Mouse (Mus musculus): ENCODE measurements around the gene Bag6. TPM values are rescaled to one million over a fixed set of nuclear protein-coding genes. Genes with fewer than 3 reads are reported as not detected.

Gene Bag6
- polyA plus RNA-seq (2012; rRNA removed) = 145 and 160 TPM in 2 replicates

DNA sequence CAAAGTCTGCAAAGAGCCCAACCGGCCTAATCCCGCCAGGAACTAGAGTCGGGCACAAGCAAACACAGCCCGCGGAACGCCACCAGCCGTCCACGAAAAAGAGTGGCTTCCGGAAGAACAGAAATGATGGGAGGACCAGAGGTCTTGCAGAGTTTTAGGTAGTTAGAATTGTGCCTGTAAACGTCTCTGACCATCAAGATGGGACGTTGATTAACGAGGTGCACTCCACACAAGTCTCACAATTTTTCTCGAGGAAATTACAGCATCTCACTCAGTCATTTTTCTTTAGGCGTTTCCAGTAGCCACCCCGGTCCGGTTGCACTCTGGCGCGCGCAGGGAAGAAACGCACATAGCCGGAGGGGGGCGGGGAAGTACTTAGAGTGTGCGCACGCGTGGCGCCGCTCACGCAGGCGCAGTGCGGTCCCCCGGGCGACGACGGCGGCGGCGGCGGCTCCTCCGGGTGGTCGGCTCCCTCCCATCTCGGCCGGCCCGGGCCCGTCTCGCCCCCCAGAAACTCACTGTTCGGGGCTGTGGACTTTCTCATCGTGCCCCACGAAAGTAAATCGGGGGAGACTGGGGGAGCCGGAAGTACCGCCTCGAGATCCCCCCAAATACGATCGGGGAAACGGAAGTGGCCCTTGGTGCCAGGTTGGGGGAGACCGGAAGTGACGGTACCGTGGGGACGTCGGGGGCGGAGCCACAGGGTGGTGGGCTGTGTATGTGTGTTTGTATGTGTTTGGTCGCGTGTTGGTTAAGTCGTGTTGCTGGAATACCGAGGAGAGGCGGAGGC, at the start of gene Bag6:
Gene Bag6 (plus strand): TSS at position 378 of the 790 bp plus-strand sequence.
- whole genome bisulfite sequencing = under 1% methylated on average over 66 of the region's 66 CpGs
- no peak for TF ChIP-seq CTCF (conservative IDR thresholded peaks at IDR 0.05; ENCODE audit: insufficient read depth, insufficient read length, low read depth, low read length)
- peak; percentile 16 for TF ChIP-seq POLR2A (IDR thresholded peaks at IDR 0.05; ENCODE audit: low read depth, low read length)
- peak; percentile 96 for DNase-seq
- Histone ChIP-seq H3K4me1 (ENCODE audit: control insufficient read depth, insufficient read depth, low read length) (peaks cover 5% of the 10 kb centered on the region; the same call in 1 of the 2 replicates), H3K27me3 (replicated peaks; ENCODE audit: control insufficient read depth, insufficient read depth, low read length) (no peaks in the 10 kb centered on the region), H3K4me3 (ENCODE audit: insufficient read depth, low read depth, low read length) (peak within 1 kb of the TSS; percentile 95), H3K36me3 (ENCODE audit: control insufficient read depth, insufficient read depth, low read length) (no peaks in the 10 kb centered on the region; the same call in 1 of the 2 replicates), H3K27ac (ENCODE audit: insufficient read depth, low read depth, low read length) (peak within 1 kb of the TSS; percentile 100)

DNA sequence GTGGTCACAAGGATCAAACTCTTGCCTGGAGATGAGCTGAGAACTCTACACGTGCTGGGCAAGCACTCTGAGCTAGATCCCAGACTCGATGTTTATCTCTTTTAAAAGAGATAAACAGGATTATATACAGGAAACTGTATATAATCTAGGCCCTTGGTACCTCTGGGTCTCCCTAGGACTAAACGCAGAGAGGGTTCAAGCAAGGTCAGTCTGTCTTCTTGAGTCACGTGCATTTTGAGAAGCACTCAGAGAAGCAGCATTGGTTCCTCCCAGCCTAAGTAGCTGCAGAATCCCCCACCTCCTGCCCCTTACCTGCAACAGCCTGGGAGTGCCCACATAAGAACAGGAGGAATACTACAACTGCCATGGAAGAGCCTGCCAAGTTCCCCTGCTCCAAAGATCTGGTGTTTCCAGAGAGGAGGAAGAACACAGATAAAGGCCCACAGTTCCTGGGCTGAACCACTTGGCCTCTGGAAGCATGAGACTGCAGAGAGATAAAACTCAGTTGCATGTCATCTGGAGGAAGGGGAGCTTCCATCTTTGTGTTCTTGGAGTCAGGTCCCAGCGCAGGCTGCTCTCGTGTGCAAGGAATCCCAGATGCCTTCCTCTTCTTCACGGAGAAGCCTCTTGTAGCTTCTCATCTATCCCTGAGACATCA, 49.6 kb upstream of the Bag6 start, which contains the start of gene Ly6g6f:
Gene Ly6g6f (minus strand): TSS at position 403 of the 658 bp plus-strand sequence.
- Histone ChIP-seq H3K36me3 (ENCODE audit: control insufficient read depth, insufficient read depth, low read length) (no peaks in the 10 kb centered on the region), H3K4me1 (ENCODE audit: control insufficient read depth, insufficient read depth, low read length) (peaks cover 4% of the 10 kb centered on the region; the same call in 1 of the 2 replicates), H3K27ac (ENCODE audit: insufficient read depth, low read depth, low read length) (no peak within 1 kb of the TSS), H3K27me3 (replicated peaks; ENCODE audit: control insufficient read depth, insufficient read depth, low read length) (no peaks in the 10 kb centered on the region), H3K4me3 (ENCODE audit: insufficient read depth, low read depth, low read length) (no peak within 1 kb of the TSS)
- no peak for TF ChIP-seq POLR2A (IDR thresholded peaks at IDR 0.05; ENCODE audit: low read depth, low read length)
- no peak for TF ChIP-seq CTCF (conservative IDR thresholded peaks at IDR 0.05; ENCODE audit: insufficient read depth, insufficient read length, low read depth, low read length)
- no peak for DNase-seq
- WGBS = 80% methylated on average over 7 of the region's 7 CpGs

DNA sequence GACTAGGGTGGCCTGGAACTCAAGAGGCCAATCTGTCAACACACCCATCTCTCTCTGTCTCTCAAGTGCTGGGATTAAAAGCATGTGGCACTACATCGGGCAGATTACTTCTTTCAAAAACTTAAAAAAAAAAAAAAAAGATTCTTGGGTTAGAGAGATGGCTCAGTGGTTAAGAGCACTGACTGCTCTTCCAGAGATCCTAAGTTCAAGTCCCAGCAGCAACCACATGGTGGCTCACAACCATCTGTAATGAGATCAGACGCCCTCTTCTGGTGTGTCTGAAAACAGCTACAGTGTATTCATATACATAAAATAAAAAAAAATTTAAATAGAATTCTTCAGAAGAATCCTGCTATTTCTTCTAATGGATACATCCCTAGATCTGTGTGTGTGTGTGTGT, 46.8 kb upstream of the Bag6 start:
- Histone ChIP-seq H3K27me3 (replicated peaks; ENCODE audit: control insufficient read depth, insufficient read depth, low read length) (no peaks in the 10 kb centered on the region), H3K36me3 (ENCODE audit: control insufficient read depth, insufficient read depth, low read length) (peaks cover 3% of the 10 kb centered on the region; the same call in 1 of the 2 replicates), H3K4me1 (ENCODE audit: control insufficient read depth, insufficient read depth, low read length) (peaks cover 5% of the 10 kb centered on the region; the same call in 1 of the 2 replicates), H3K27ac (ENCODE audit: insufficient read depth, low read depth, low read length) (no peak overlapping the region), H3K4me3 (ENCODE audit: insufficient read depth, low read depth, low read length) (no peak overlapping the region)
- no peak for TF ChIP-seq POLR2A (IDR thresholded peaks at IDR 0.05; ENCODE audit: low read depth, low read length)
- TF ChIP-seq CTCF (conservative IDR thresholded peaks at IDR 0.05; ENCODE audit: insufficient read depth, insufficient read length, low read depth, low read length) = no peak
- DNase-seq = no peak
- WGBS = 53% methylated on average over 2 of the region's 2 CpGs

DNA sequence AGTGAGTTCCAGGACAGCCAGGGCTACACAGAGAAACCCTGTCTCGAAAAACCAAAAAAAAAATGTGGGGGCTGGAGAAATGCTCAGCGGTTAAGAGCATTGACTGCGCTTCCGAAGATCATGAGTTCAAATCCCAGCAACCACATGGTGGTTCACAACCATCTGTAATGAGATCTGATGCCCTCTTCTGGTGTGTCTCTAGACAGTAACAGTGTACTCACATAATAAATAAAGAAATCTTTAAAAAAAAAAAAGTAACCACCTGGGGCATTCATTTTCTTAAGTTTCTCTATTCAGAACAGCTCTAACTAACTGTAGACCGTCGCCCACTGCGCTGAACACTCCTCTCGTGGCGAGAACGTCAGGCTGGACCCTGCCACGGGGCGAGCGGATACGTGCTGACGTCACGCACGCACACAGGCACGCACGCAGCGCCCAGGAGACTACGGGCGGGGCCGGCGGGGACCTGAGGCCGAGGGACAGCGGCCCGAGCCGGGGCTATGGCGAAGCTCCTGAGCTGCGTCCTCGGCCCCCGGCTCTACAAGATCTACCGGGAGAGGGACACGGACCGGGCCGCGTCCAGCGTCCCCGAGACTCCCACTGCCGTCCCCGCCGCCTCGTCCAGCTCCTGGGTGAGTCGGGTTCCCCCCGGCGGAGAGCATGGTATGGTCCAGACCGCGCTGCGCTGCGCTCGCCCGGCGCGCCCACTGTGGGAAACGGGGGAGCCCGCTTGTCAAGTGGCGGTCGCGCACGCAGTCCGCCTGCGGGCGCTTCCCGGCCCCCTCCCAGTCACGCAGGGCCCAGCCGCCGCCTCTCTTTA, 45.9 kb upstream of the Bag6 start, which contains the start of gene Abhd16a:
Gene Abhd16a (plus strand): TSS at position 439 of the 820 bp plus-strand sequence.
- WGBS = 2% methylated on average over 67 of the region's 67 CpGs
- Histone ChIP-seq H3K27me3 (replicated peaks; ENCODE audit: control insufficient read depth, insufficient read depth, low read length) (no peaks in the 10 kb centered on the region), H3K4me3 (ENCODE audit: insufficient read depth, low read depth, low read length) (peak within 1 kb of the TSS; percentile 96), H3K4me1 (ENCODE audit: control insufficient read depth, insufficient read depth, low read length) (peaks cover 5% of the 10 kb centered on the region; the same call in 1 of the 2 replicates), H3K27ac (ENCODE audit: insufficient read depth, low read depth, low read length) (peak within 1 kb of the TSS; percentile 100), H3K36me3 (ENCODE audit: control insufficient read depth, insufficient read depth, low read length) (peaks cover 3% of the 10 kb centered on the region; the same call in 1 of the 2 replicates)
- DNase-seq = peak; percentile 96
- TF ChIP-seq POLR2A (IDR thresholded peaks at IDR 0.05; ENCODE audit: low read depth, low read length) (peak; percentile 59), CTCF (conservative IDR thresholded peaks at IDR 0.05; ENCODE audit: insufficient read depth, insufficient read length, low read depth, low read length) (no peak)

DNA sequence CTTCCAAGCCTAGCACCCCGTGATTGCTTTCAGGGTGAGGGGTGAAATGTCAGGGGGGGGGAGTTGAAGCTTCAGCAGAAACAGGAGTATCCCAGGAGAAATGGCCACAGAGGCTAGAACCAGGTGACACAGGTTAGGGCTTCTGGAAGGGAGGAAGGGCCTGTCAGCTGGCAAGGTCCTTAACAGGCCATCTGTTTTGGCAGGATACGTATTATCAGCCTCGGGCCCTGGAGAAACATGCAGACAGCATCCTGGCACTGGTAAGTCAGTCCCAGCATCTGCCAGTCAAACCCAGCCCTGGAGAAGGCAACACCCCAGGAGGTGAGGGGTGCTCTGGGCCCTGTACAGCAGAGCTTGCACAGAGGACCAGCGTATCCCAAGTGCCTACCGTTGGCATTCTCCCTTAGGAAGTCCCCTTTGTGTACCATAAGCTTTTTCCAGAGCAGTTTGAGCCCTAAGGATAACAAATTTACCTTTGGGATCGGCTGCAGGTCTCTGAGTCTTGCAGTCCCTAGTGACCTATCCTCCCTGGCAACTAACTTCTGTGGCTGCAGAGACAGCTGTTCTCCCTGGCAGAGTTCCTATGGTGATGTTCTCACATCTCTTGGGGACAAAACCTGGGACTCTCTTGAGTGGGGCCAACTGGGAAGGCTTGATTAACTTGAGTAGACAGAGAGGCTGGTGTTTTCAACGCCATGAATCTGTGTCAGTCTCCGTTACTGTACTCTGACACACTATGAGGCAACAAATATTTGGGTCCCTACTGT, 44.6 kb upstream of the Bag6 start:
- DNase-seq = no peak
- WGBS = 55% methylated on average over 8 of the region's 8 CpGs
- Histone ChIP-seq H3K27me3 (replicated peaks; ENCODE audit: control insufficient read depth, insufficient read depth, low read length) (no peaks in the 10 kb centered on the region), H3K4me3 (ENCODE audit: insufficient read depth, low read depth, low read length) (peak overlapping the region; percentile 34), H3K27ac (ENCODE audit: insufficient read depth, low read depth, low read length) (peak overlapping the region; percentile 100; the same call in 1 of the 2 replicates), H3K36me3 (ENCODE audit: control insufficient read depth, insufficient read depth, low read length) (peaks cover 3% of the 10 kb centered on the region; the same call in 1 of the 2 replicates), H3K4me1 (ENCODE audit: control insufficient read depth, insufficient read depth, low read length) (peaks cover 5% of the 10 kb centered on the region; the same call in 1 of the 2 replicates)
- no peak for TF ChIP-seq CTCF (conservative IDR thresholded peaks at IDR 0.05; ENCODE audit: insufficient read depth, insufficient read length, low read depth, low read length)
- TF ChIP-seq POLR2A (IDR thresholded peaks at IDR 0.05; ENCODE audit: low read depth, low read length) = no peak

Measured in kidney, adult 2 months (tissue).